Mouse (Mus musculus): Measurements from ENCODE around the gene Plce1.
"Not testable (repeated sequence)": the region's sequence is repeated elsewhere in the genome, so short reads cannot be mapped to it uniquely, and the experiment has no call there.

The Plce1 gene

GRCm38 (mm10) chr19:38642515-38642914 is 161.6 kb downstream of the Plce1 start:
- DNase-seq, result not testable (repeated sequence)

DNA sequence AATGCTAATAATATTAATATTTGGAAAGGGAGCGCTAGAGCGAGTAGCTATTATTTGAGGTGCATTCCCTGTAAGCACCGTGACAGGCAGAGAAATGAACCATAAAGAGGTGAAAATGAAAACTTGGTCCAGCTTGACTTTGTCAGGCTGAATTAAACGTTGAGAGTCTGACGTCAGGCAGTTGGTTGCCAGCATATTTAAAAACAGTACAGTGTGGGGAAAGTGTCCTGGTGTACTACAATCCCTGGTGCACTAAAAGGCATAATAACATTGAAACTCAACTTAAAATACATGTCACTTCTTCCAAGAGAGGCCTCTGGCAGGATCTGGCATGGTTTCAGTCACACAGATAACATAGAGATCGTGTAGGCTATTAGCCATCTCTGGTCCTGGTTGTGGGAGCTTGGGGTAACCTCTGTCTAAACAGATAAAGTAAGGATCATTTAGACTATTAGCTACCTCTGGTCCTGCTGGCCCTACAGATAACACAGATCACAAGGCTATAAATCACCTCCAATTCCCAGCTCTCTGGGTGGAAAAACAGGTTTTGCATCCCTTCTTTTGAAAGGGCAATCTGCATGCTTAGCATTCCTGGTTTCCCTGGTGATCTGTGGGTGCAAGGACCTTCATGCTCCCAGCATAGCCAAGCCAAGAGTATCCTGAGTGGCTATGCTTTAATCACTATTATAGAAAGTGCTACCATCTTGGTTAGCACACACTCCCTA is 164.1 kb downstream of the Plce1 start:
- no peak for DNase-seq

- DNase-seq, result no peak
Measured at GRCm38 (mm10) chr19:38657980-38658379, 177.1 kb downstream of the Plce1 start.

DNA sequence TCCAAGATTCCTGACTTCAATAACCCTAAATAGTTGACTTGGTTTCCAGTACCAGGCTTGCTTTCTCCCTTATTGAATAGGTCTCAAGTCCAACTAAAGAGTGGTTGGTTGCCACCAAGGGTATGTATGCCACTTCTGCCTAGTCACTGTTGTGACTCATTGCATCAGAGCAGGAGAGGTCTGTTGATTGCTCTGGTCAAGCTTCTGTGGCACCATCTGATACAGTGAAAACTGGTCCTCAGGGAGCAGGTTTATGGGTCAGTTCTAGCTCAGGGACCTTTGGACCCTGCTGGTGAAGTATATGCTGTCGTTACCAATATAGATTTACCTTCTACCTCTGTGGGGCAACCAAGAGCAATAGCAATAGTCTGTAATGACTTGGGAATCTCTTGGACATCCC is 184.5 kb downstream of the Plce1 start:
- DNase-seq, result no peak

GRCm38 (mm10) chr19:38672015-38672600 is 191.2 kb downstream of the Plce1 start:
- no peak for DNase-seq

- DNase-seq, result no peak
Measured at GRCm38 (mm10) chr19:38673936-38674335, 193.0 kb downstream of the Plce1 start.

DNA sequence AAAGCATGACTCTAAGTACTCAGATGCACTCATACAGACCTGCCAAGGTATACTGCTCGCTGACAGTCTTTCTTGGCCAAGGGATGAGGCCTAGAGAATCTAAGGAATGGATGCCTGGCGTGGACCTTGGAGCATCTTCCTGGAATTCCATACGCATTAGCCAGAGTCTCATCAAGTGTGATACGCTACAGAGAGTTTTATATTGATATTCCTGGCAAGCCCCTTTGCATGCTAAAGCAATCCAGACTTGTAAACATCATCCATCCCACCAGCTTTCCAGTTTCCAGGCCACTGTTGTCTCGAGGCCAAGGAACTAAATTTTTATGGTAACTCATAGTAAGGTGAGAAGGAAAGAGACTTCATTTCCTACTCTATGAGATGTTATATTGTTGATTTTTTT is 197.7 kb downstream of the Plce1 start:
- DNase-seq, result no peak

- DNase-seq, result no peak
Measured at GRCm38 (mm10) chr19:38679520-38679919, 198.6 kb downstream of the Plce1 start.

DNA sequence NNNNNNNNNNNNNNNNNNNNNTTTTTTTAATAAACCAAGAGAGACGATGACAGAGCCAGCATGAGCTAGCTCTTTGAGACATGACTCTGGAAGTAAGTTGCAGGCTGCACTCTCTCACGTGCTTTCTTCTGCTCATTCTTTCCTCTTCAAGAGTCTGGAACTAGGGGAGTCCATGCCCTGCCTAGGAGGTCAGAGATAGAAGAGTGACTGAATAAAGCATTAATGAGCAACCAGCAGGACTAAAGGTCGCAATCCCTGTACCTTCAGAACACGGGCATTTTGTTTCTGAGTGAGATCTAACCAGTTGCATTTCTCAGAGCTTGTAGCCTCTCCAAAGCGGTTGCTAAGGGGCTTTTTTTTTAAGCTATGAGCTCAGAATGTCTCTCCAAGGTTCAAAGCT is 206.4 kb downstream of the Plce1 start:
- no peak for DNase-seq

GRCm38 (mm10) chr19:38688741-38689507 is 208.0 kb downstream of the Plce1 start:
- no peak for DNase-seq

DNA sequence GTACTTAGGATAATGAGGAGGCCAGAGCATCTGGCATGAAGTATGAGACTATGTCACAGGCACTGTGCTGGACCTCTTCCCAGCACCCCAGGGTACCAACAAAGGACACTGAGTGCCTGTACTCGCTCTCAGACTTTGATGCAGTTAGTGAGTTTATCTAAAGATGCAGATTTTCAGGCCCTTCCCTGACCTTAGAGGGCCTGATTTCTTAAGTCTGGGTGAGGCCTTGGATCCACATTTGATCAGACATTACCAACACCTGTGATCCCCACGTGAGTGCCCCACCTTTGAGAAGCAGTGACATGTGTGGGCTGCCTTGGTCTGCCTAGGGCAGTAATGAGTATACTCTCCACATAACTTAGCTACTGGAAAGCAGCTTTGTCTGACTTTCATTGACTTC is 209.4 kb downstream of the Plce1 start:
- DNase-seq, result no peak

- no peak for DNase-seq
Measured at GRCm38 (mm10) chr19:38691533-38691932, 210.6 kb downstream of the Plce1 start.

- DNase-seq, result no peak
Measured at GRCm38 (mm10) chr19:38693331-38693730, 212.4 kb downstream of the Plce1 start.

DNA sequence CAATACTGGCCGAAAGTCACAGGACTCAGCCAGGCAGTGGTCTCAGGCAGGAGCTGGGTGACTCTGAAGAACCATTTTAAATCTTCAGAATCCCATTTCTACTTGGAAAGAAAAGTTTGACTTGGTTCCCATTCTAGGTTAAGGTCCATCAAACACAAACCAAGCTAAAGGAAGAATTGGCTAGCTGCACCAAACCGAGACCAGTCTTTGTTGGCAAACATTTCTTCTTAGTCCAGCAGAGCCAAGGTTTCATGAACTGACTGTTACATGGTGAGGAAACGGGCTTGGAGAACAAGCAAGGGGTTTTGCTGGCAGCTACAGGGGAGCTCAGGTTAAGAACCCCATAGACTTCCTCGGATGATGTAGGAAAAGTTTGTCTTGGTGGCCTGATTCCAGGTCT is 212.9 kb downstream of the Plce1 start:
- no peak for DNase-seq

DNA sequence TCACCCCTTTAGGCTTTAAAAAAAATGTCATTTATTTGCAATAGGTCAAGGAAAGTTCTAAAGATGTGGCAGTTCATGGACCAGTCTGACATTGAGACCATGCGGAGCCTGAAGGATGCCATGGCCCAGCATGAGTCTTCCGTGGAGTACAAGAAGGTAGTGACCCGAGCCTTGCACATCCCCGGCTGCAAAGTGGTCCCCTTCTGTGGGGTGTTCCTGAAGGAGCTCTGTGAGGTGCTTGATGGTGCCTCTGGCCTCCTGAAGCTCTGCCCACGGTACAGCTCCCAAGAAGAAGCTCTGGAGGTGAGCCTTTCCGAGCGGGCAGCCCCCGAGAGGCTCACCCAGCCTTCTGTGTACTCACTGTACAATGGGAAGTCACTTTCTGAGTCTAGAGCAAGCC is 220.9 kb downstream of the Plce1 start:
- no peak for DNase-seq

DNA sequence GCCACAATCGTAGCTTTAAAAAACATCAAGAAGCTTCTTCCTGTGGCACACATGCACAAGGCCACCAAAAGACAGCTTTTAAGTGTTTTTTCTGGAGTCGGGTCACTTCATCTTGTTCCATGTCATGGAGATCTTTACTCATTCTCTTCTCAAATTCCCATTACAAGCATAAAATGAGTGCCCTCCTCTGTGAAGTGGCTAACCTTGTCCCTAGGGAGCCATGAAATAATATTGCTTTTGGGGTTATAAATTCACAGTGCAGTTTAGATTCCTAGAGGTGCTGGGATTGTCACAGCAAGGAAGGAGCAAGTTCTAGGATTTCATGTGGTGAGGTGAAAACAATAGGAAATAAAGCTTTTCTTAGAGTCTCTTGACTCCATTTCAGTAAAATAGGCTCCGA is 223.8 kb downstream of the Plce1 start:
- no peak for DNase-seq

DNA sequence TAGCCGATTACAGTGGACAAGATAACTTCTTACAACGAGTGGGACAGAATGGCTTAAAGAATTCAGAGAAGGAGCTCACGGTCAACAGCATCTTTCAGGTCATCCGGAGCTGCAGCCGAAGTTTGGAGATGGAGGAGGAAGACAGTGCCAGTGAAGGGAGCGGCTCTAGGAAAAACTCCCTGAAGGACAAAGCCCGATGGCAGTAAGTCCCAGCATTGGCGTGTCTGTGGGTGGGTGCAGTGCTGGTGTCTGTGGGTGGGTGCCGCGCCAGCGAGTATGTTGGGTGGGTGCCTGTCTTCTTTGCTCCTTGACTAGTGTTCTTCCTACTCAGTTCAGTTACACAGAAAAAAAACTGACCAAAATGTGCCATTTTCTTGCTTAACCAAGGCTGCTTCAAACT is 224.3 kb downstream of the Plce1 start:
- DNase-seq, result no peak

DNA sequence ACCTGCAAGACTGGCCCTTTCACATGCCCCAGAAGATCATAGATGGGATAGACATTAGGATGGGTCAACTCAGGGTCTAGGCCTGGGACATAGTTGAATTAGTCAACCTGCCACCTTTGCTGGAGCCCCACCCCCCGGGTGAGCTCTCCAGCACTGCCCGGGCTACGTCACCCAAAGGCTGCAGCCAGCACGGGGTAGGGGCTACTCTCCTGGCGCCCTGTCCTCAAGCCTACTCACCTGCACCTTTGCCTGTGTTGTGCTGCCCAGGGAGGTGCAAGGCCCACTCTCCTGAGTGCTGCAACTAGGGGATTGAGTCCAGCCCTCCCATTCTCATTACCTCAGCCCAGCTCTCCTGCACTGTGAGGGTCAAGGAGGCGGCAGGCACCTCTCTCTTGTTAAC is 225.5 kb downstream of the Plce1 start:
- no peak for DNase-seq

- DNase-seq, result no peak
Measured at GRCm38 (mm10) chr19:38709376-38709775, 228.5 kb downstream of the Plce1 start.

DNA sequence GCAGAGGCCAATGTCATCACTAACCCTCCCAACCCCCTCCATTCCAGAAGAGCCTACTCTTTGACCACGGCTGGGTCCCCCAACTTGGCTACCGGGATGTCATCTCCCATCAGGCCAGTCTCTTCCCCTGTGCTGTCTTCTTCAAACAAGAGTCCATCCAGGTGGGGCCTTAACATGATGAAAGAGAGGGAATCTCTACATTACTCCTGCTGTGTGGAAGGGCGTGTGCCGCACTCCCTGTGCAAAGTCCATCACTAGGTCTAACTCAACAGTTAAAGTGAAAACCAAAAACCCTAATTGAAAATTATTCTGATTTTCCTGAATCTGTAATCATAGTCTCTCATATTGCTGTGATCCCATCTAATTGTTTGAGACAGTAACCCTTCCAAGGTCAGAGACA is 240.9 kb downstream of the Plce1 start:
- DNase-seq, result no peak

GRCm38 (mm10) chr19:38722982-38723381 is 242.1 kb downstream of the Plce1 start:
- no peak for DNase-seq

GRCm38 (mm10) chr19:38723969-38724368 is 243.1 kb downstream of the Plce1 start:
- no peak for DNase-seq

DNA sequence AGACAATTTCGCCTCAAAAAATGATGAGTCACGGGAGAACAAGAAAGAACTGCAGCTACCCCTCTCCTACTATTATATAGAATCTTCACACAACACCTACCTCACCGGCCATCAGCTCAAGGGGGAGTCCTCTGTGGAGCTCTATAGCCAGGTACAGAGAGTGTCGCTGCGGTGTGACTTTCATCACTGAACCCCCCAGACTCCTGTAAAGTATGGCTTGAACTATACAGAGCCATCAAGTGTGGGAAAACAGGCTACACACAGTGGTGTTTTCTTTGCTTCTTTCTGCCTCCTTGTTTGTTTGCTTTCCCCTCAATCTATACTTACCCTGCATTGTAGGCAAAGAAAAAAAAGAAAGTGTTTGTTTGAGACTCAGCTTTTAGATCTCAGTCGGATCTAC is 247.9 kb downstream of the Plce1 start:
- DNase-seq, result no peak

GRCm38 (mm10) chr19:38729264-38729663 is 248.4 kb downstream of the Plce1 start:
- no peak for DNase-seq

Measured in cerebellum, adult 18-20 months (tissue).